Mouse (Mus musculus) lung, embryonic 15.5 days (tissue): Measurements from ENCODE around the gene Itga11. TPM values are rescaled to one million over a fixed set of nuclear protein-coding genes. Genes with fewer than 3 reads are reported as not detected.
"Not testable (repeated sequence)": the region's sequence is repeated elsewhere in the genome, so short reads cannot be mapped to it uniquely, and the experiment has no call there.

Experiments used
- ATAC-seq: fragments of 200-750 bp; cut with Nextera tagmentation; 2 replicates; pipeline ENCODE4 v1.8.0; 2017; ENCODE audit warnings: moderate number of reproducible peaks, borderline replicate concordance; ENCODE audit not compliant: low FRiP score, low TSS enrichment; ENCODE audit errors: extremely low read depth
- H3K27ac ChIP-seq: fragments of 300-500 bp; sonication (generic); 2 replicates; pipeline ENCODE4 v1.5.1; 2015; ENCODE audit warnings: moderate library complexity, mild to moderate bottlenecking, inconsistent platforms
- H3K27me3 ChIP-seq: fragments of 300-500 bp; sonication (generic); 2 replicates; pipeline ENCODE4 v1.6.1; 2015; ENCODE audit warnings: inconsistent platforms
- H3K36me3 ChIP-seq: fragments of 300-500 bp; sonication (generic); 2 replicates; pipeline ENCODE4 v1.6.1; 2015; ENCODE audit warnings: inconsistent platforms
- H3K4me1 ChIP-seq: fragments of 300-500 bp; sonication (generic); 2 replicates; pipeline ENCODE4 v1.6.1; 2015; ENCODE audit warnings: inconsistent platforms
- H3K4me2 ChIP-seq: fragments of 300-500 bp; sonication (generic); 2 replicates; pipeline ENCODE4 v1.6.1; 2015; ENCODE audit warnings: inconsistent platforms, mild to moderate bottlenecking, moderate library complexity
- H3K4me3 ChIP-seq: fragments of 300-500 bp; sonication (generic); 2 replicates; pipeline ENCODE4 v1.5.1; 2015; ENCODE audit warnings: mild to moderate bottlenecking, inconsistent platforms
- H3K9ac ChIP-seq: fragments of 300-500 bp; sonication (generic); 2 replicates; pipeline ENCODE4 v1.6.1; 2015; ENCODE audit warnings: inconsistent platforms
- H3K9me3 ChIP-seq: fragments of 300-500 bp; sonication (generic); 2 replicates; pipeline ENCODE4 v1.6.1; 2016; ENCODE audit warnings: inconsistent platforms
- WGBS: fragments of 180-500 bp; shearing (Covaris S2); methylation state at CpG from one replicate; pipeline ENCODE4 v1.1.7; 2015; 5-methylcytosine and 5-hydroxymethylcytosine counted together
- polyA plus RNA-seq: library from polyadenylated mRNA; unstranded; fragments of >200 nt; fragmentation: Nextera tagmentation; extraction: Ambion mirVana; gene quantifications from 2 replicates; pipeline ENCODE4 v1.2.1, GENCODE M21; 2015

Itga11 gene
- polyA plus RNA-seq, 1 experiment from 2014 or later = 0.45 TPM

DNA sequence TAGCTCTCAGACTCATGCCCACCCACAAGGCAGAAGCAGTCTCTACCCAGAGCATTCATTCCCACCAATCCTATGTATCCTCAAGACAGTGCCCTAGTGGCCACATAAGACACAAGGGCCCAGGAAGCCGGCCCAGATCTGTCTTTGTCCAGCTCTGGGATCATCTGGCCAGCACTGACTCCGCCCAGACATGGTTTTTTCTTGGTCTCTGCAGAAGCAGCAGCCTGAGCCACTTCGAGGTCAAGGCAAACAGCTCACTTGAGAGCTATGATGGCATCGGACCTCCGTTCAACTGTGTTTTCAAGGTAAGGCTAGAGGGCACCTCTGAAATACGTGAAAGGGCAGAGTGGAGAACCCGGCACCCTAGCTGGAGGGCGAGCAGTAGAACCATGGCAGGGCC, 95.1 kb downstream of the Itga11 start:
- no peak overlapping the region for H3K9ac ChIP-seq

DNA sequence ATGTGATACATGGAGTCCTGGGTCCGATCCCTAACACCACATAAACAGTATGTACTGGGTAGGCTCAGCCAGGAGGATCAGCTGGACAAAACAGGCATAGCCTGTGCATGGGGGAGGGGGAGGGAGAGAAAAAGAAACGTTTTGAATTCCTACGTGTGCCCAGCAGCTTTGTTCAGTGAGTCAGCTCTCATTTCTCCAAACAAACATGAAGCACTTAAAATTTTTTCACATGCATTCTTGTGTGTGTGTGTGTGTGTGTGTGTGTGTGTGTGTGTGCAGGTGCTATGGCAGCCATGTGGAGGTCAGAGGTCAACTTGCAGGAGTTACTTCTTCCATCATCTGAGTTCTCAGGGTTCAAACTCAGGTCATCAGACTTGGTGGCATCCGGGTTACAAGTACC, 97.8 kb downstream of the Itga11 start:
- 16% methylated on average over 4 of the region's 4 CpGs for WGBS
- Histone ChIP-seq H3K4me2 (no peak overlapping the region), H3K4me3 (no peak overlapping the region), H3K9me3 (no peaks in the 10 kb centered on the region), H3K36me3 (no peaks in the 10 kb centered on the region), H3K4me1 (peaks cover 10% of the 10 kb centered on the region), H3K27me3 (no peaks in the 10 kb centered on the region), H3K9ac (no peak overlapping the region), H3K27ac (no peak overlapping the region)
- no peak for ATAC-seq

More for the DNA sequence above, 95.1 kb downstream of the Itga11 start:
- Histone ChIP-seq H3K36me3 (no peaks in the 10 kb centered on the region), H3K4me1 (no peaks in the 10 kb centered on the region), H3K27me3 (no peaks in the 10 kb centered on the region), H3K4me3 (no peak overlapping the region), H3K27ac (no peak overlapping the region), H3K4me2 (no peak overlapping the region), H3K9me3 (no peaks in the 10 kb centered on the region)
- ATAC-seq = no peak
- WGBS = 55% methylated on average over 8 of the region's 8 CpGs

GRCm38 (mm10) chr9:62777461-62777860, 99.8 kb downstream of the Itga11 start:
- WGBS = 7% methylated on average over 5 of the region's 5 CpGs
- ATAC-seq = peak; percentile 51

GRCm38 (mm10) chr9:62778721-62779120, 101.1 kb downstream of the Itga11 start:
- peaks cover 10% of the 10 kb centered on the region for H3K4me1 ChIP-seq
- peak overlapping the region; percentile 15; the same call in 1 of the 2 replicates for H3K27ac ChIP-seq
- no peak overlapping the region for H3K4me2 ChIP-seq
- H3K36me3 ChIP-seq = no peaks in the 10 kb centered on the region
- no peak for ATAC-seq
- 71% methylated on average over 9 of the region's 9 CpGs for WGBS
- H3K9ac ChIP-seq = no peak overlapping the region
- H3K9me3 ChIP-seq = no peaks in the 10 kb centered on the region
- H3K27me3 ChIP-seq = no peaks in the 10 kb centered on the region
- no peak overlapping the region for H3K4me3 ChIP-seq

More at GRCm38 (mm10) chr9:62777461-62777860, 99.8 kb downstream of the Itga11 start:
- Histone ChIP-seq H3K36me3 (no peaks in the 10 kb centered on the region), H3K4me3 (no peak overlapping the region), H3K9me3 (no peaks in the 10 kb centered on the region), H3K4me1 (peaks cover 10% of the 10 kb centered on the region), H3K4me2 (no peak overlapping the region), H3K27me3 (no peaks in the 10 kb centered on the region), H3K27ac (no peak overlapping the region), H3K9ac (no peak overlapping the region)

DNA sequence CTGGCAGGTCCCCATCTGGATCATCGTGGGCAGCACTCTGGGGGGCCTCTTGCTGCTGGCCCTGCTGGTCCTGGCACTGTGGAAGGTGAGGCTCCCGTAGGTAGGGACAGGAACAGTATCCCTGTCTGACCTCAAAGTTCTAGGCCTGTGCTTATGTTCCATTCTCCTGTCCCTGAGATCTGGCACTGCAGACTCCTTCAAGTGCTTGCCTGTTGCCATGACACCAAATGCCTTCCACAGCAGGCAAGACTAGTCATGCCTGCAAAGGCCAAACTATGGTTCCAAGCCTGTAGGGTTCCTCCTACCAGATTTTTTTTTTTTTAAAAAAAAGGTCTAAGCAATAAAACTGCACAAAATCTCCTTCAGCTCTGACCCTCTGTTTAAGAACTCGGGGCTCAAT, 104.3 kb downstream of the Itga11 start:
- Histone ChIP-seq H3K9me3 (no peaks in the 10 kb centered on the region), H3K27ac (no peak overlapping the region)
- 61% methylated on average over 3 of the region's 3 CpGs for WGBS

DNA sequence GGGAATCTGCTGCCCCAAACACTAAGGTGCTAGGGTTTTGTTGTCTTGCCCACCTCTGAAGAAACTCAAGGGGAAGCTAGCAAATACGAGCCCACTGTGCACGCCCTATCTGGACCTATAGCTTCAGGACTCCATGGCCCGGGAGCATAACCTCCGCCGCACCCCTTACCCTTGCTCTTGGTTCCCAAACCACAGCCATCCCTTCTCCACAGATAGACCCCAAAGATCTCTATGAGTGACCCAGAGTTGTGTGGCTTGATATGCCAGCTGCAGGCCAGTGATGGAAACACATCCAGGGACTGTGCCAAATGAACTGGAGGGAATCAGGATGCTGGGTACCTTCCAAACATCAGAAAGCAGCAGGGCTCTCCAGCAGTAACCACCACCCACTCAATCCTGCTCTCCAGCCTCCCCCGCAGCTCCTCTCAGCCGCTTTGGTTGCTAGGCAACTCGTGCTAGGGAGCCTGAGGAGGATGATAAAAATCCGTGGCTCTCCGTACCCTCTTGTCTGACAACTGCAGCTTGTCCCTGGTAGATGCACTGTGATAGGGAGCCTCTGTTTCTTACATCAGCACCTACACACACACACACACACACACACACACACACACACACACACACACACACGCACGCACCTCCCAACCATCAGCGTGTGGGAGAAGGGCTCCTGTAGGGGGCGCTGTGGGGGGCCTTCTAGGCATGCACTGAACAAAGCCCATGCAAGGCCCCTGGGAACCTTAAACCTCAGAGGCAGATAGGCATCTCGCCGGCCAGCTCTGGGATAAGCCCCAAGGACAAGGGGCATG, 105.6 kb downstream of the Itga11 start:
- Histone ChIP-seq H3K4me1 (peaks cover 10% of the 10 kb centered on the region), H3K4me2 (no peak overlapping the region), H3K9ac (no peak overlapping the region), H3K9me3 (no peaks in the 10 kb centered on the region), H3K36me3 (no peaks in the 10 kb centered on the region), H3K4me3 (no peak overlapping the region), H3K27me3 (no peaks in the 10 kb centered on the region), H3K27ac (no peak overlapping the region)
- ATAC-seq = no peak
- 42% methylated on average over 16 of the region's 16 CpGs for WGBS

More for the DNA sequence above, 104.3 kb downstream of the Itga11 start:
- H3K27me3 ChIP-seq = no peaks in the 10 kb centered on the region
- no peak for ATAC-seq
- peaks cover 10% of the 10 kb centered on the region for H3K4me1 ChIP-seq
- no peak overlapping the region for H3K4me2 ChIP-seq
- H3K9ac ChIP-seq = no peak overlapping the region
- H3K36me3 ChIP-seq = no peaks in the 10 kb centered on the region
- H3K4me3 ChIP-seq = no peak overlapping the region

DNA sequence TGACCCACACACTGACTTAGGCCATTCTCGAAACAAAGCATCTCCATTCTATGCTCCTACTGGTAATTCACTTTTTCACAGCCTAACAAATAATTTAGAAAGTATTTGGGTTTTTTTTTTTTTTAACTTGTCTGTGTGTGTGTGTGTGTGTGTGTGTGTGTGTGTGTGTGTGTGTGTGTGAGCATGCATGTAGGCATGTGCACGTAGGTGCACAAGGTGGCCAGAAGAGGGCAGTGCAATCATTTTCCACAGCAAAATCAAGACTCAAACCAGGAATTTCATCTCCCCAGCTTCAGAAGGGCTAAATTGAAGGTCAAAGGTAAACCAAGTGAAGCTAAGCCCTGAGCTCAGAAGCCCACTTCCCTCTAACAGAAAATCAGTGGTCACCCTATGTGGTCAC, 106.6 kb downstream of the Itga11 start:
- no peaks in the 10 kb centered on the region for H3K36me3 ChIP-seq
- no peak for ATAC-seq
- H3K27me3 ChIP-seq = no peaks in the 10 kb centered on the region
- 86% methylated on average over 2 of the region's 2 CpGs for WGBS
- no peak overlapping the region for H3K4me2 ChIP-seq
- H3K9ac ChIP-seq = no peak overlapping the region
- no peak overlapping the region for H3K4me3 ChIP-seq
- H3K9me3 ChIP-seq = no peaks in the 10 kb centered on the region
- H3K27ac ChIP-seq = no peak overlapping the region
- no peaks in the 10 kb centered on the region for H3K4me1 ChIP-seq

DNA sequence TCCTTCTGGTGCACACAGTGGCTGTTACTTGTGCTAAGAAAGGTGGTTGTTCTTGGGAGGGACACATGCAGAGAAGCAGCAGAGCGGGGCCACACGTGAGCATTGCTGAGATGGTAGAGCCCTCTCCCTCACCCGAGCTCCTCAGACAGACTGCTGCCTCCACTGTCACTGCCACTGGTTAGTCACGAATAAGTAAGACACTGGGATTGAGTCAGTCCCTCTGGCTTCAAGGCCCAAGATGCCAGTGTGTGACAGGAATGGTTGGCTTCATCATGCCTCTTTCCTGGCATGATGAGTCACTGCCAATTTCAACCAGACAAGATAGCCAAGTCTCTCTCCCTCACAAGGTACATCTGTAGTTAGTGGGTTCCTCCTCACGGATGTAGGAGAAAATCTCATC, 109.1 kb downstream of the Itga11 start:
- Histone ChIP-seq H3K4me1 (no peaks in the 10 kb centered on the region), H3K9ac (no peak overlapping the region), H3K4me3 (no peak overlapping the region), H3K27ac (no peak overlapping the region), H3K36me3 (no peaks in the 10 kb centered on the region), H3K9me3 (no peaks in the 10 kb centered on the region), H3K4me2 (no peak overlapping the region), H3K27me3 (no peaks in the 10 kb centered on the region)
- 61% methylated on average over 5 of the region's 5 CpGs for WGBS
- no peak for ATAC-seq

GRCm38 (mm10) chr9:62789856-62790255, 112.2 kb downstream of the Itga11 start:
- no peak overlapping the region for H3K4me2 ChIP-seq
- no peak overlapping the region for H3K4me3 ChIP-seq
- H3K9ac ChIP-seq = no peak overlapping the region
- no peaks in the 10 kb centered on the region for H3K9me3 ChIP-seq
- H3K27me3 ChIP-seq = no peaks in the 10 kb centered on the region
- no peaks in the 10 kb centered on the region for H3K4me1 ChIP-seq
- H3K27ac ChIP-seq = no peak overlapping the region
- peaks cover 9% of the 10 kb centered on the region for H3K36me3 ChIP-seq
- ATAC-seq = no peak
- WGBS = 86% methylated on average over 12 of the region's 12 CpGs

DNA sequence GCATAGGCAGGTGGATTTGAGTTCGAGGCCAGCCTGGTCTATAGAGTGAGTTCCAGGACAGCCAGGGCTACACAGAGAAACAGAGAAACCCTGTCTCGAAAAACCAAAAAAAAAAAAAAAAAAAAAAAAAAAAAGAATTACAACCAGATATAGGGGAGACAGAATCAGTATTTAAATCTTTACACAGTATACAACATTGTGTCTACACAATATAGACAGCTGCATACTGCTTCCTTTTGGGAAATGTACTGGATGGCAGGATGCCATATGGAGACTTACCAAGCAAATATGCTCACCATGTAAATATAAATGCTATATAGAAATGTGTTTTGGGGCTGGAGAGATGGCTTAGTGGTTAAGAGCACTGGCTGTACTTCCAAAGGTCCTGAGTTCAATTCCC, 121.6 kb downstream of the Itga11 start:
- not testable (repeated sequence) for H3K9me3 ChIP-seq, ATAC-seq

DNA sequence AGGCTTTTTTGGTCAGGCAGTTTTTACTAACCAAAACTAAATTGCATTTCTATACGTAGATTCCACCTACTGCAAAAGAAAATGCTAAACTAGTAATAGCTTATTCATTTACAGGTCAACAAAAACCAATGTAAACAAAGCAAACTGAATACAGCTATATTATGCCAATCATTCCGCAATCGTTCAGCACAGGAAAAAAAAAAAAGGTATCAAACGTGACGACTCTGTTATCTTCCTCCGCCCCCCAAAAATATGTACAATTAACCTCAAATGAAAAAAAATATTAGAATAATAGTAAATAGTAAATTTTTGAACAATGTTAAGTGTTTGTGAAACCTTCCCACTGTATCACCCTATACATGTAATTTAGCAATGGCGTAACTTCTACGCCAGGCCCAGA, 132.5 kb downstream of the Itga11 start:
- Histone ChIP-seq H3K27ac (no peak overlapping the region), H3K36me3 (no peaks in the 10 kb centered on the region), H3K27me3 (no peaks in the 10 kb centered on the region), H3K4me1 (peaks cover 30% of the 10 kb centered on the region), H3K9me3 (no peaks in the 10 kb centered on the region), H3K4me3 (peak overlapping the region; percentile 100), H3K4me2 (peak overlapping the region; percentile 85), H3K9ac (peak overlapping the region; percentile 99)
- WGBS = 10% methylated on average over 8 of the region's 8 CpGs
- ATAC-seq = no peak

More for the DNA sequence above, 121.6 kb downstream of the Itga11 start:
- not testable (repeated sequence) for H3K27ac ChIP-seq, H3K4me2 ChIP-seq, H3K4me1 ChIP-seq, H3K9ac ChIP-seq, H3K4me3 ChIP-seq, H3K27me3 ChIP-seq
- 80% methylated on average over 2 of the region's 2 CpGs for WGBS
- H3K36me3 ChIP-seq = peaks cover 34% of the 10 kb centered on the region

DNA sequence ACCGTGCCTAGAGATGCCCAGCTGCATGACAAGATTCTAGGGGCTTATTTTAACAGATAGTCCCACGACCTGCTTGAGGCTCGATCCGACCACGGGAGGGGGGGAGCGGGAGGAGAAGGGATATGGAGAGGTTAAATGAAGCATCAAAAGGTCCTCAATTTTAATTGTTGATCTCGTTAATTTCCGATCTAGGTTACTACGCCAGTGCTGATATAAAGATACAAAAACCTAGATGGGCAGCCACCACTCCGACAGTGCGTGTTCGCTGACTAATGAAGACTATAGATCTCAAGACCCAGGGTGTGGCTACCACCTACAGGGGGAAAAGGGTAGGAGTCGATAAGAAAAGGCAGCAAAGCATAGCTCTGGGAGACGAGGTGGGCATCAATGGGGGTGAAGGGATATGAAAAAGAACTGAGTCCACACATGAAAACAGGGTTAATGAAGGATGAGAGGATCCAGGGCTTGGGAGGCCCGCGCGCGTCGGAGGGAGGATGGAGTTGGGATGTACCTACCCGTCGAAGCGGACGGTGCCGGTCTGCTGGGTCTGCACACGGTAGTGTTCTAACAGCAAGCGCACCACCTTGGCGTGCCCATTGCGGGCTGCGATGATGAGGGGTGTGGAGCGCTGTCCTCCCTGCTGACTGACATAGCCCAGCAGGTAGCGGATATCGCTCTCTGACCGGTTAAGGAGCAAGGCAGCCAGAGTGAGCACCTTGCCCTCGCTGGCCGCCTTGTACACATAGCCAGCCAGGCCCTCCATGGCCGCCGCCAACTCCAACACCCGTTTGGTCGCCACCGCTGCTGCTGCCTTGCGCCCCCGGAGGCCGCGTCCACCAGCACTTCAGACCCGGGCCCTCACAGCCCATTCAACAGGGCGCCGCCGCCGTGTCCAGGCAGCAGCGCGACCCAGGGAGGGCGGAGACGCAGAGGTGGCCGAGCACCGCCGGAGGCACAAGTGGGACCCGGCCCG, 133.2 kb downstream of the Itga11 start:
- WGBS = under 1% methylated on average over 53 of the region's 58 CpGs
- H3K4me1 ChIP-seq = peaks cover 30% of the 10 kb centered on the region
- no peaks in the 10 kb centered on the region for H3K9me3 ChIP-seq
- peak overlapping the region; percentile 98 for H3K27ac ChIP-seq
- no peaks in the 10 kb centered on the region for H3K36me3 ChIP-seq
- ATAC-seq = peak; percentile 76
- peak overlapping the region; percentile 100 for H3K4me3 ChIP-seq
- peak overlapping the region; percentile 85 for H3K4me2 ChIP-seq
- no peaks in the 10 kb centered on the region for H3K27me3 ChIP-seq
- H3K9ac ChIP-seq = peak overlapping the region; percentile 99
